Mouse (Mus musculus): ENCODE results near the gene Scn10a. TPM values are rescaled to one million over a fixed set of nuclear protein-coding genes. Genes with fewer than 3 reads are reported as not detected.

Scn10a gene
- total and polyA plus RNA-seq, 2 experiments from 2014 or later = 0.05 TPM; not detected in 1

DNA sequence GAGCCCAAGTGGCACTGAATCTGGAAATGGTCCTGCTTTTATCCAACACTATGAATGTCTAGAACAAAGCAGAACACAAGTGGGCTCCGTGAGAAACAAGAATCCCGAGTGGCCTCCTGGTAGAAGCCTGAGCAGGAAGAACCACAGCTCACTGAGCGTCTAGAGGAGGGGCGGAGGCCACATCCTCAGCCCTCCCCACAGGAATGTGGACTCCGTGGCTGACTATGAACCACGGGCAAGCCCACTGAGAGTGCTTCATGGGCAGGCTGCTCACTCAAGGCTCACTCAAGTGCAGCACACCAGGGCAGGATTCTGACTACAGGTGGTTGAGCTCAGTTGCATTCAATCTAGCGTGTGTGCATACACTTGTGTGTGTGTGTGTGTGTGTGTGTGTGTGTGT is 27.6 kb downstream of the Scn10a start:
- Histone ChIP-seq H3K4me3 (ENCODE audit: low read length) (no peak overlapping the region), H3K9ac (replicated peaks; ENCODE audit: low read length) (no peak overlapping the region), H3K9me3 (ENCODE audit: low read length) (no peaks in the 10 kb centered on the region), H3K36me3 (ENCODE audit: insufficient read depth, low read length) (no peaks in the 10 kb centered on the region), H3K27ac (no peak overlapping the region), H3K4me1 (ENCODE audit: insufficient read depth, low read length) (no peaks in the 10 kb centered on the region; the same call in 1 of the 2 replicates), H3K4me2 (ENCODE audit: low read depth, low read length) (no peak overlapping the region), H3K27me3 (ENCODE audit: insufficient read depth, low read length) (no peaks in the 10 kb centered on the region)
- no peak for ATAC-seq
- WGBS = 70% methylated on average over 7 of the region's 7 CpGs
- no peak for DNase-seq (ENCODE audit: low spot score)
- TF ChIP-seq CTCF (IDR thresholded peaks at IDR 0.05; ENCODE audit: low read depth) = no peak

DNA sequence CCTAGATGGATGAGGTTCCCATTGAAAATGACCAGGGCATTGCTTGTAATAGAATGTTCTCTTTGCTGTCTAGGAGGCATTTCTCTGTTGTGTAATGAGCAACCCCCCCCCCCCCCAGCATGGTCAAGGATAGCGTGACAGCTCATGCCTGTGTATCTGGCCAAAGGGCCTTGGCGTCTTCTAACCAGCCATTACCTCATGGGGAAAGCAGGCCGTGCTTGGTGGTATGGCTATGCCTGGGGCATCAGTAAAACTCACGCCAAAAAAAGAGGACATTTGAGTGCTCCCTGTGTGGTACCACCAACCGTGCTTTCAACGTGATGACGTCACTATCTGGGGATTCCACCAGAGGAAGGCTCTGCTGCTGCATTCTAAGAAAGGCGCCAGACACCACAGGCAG is 28.1 kb downstream of the Scn10a start:
- H3K4me2 ChIP-seq (ENCODE audit: low read depth, low read length) = no peak overlapping the region
- DNase-seq (ENCODE audit: low spot score) (no peak), ATAC-seq (no peak)
- H3K27me3 ChIP-seq (ENCODE audit: insufficient read depth, low read length) = no peaks in the 10 kb centered on the region
- no peaks in the 10 kb centered on the region for H3K9me3 ChIP-seq (ENCODE audit: low read length)
- TF ChIP-seq CTCF (IDR thresholded peaks at IDR 0.05; ENCODE audit: low read depth) = no peak
- H3K36me3 ChIP-seq (ENCODE audit: insufficient read depth, low read length) = no peaks in the 10 kb centered on the region
- WGBS = 68% methylated on average over 8 of the region's 8 CpGs
- H3K4me3 ChIP-seq (ENCODE audit: low read length) = no peak overlapping the region
- no peak overlapping the region for H3K9ac ChIP-seq (replicated peaks; ENCODE audit: low read length)
- no peak overlapping the region for H3K27ac ChIP-seq
- no peaks in the 10 kb centered on the region; the same call in 1 of the 2 replicates for H3K4me1 ChIP-seq (ENCODE audit: insufficient read depth, low read length)

DNA sequence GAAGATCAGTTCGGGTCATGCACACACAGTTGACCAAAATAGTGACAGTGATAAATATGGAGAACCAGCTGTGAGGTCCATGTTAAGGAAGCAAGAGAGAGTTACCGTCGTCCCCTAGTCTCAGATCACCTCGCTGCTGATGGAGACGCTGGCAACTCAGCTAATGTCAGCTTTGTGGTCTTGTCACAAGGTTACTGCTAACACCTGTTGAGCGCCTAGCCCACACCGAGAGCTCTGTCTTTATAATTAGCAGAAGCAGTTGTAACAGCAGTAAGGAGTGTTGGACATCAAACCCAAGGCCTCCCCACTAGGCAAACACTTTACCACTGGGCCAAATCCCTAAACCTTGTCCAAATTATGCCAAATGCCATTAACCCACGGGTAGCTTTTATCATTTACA is 31.2 kb downstream of the Scn10a start:
- Histone ChIP-seq H3K9me3 (ENCODE audit: low read length) (no peaks in the 10 kb centered on the region), H3K4me2 (ENCODE audit: low read depth, low read length) (no peak overlapping the region), H3K4me3 (ENCODE audit: low read length) (no peak overlapping the region), H3K36me3 (ENCODE audit: insufficient read depth, low read length) (no peaks in the 10 kb centered on the region), H3K27me3 (ENCODE audit: insufficient read depth, low read length) (no peaks in the 10 kb centered on the region), H3K9ac (replicated peaks; ENCODE audit: low read length) (no peak overlapping the region), H3K27ac (no peak overlapping the region), H3K4me1 (ENCODE audit: insufficient read depth, low read length) (no peaks in the 10 kb centered on the region; the same call in 1 of the 2 replicates)
- 71% methylated on average over 8 of the region's 8 CpGs for WGBS
- ATAC-seq (no peak), DNase-seq (ENCODE audit: low spot score) (no peak)
- no peak for TF ChIP-seq CTCF (IDR thresholded peaks at IDR 0.05; ENCODE audit: low read depth)

DNA sequence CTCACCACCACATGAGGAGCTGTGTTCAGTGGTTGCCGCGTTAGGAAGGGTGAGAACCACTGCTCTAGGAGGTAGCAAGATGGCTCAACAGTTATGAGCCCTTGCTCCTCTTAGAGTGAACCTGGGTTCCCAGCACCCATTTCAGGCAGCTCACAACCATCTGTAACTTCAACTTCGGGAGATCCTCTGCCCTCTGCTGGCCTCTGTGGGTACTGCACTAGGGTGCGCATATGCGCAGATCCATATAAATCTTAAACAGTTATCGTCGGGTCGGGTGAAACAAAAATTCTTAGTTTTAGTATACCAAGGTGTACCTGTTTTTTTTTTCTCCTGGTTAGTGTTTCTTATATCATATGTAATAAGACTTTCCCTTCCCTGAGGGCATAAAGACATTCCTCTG is 32.9 kb downstream of the Scn10a start:
- no peak overlapping the region for H3K4me3 ChIP-seq (ENCODE audit: low read length)
- H3K9ac ChIP-seq (replicated peaks; ENCODE audit: low read length) = no peak overlapping the region
- TF ChIP-seq CTCF (IDR thresholded peaks at IDR 0.05; ENCODE audit: low read depth) = peak; percentile 29
- no peaks in the 10 kb centered on the region for H3K27me3 ChIP-seq (ENCODE audit: insufficient read depth, low read length)
- no peak overlapping the region for H3K27ac ChIP-seq
- H3K36me3 ChIP-seq (ENCODE audit: insufficient read depth, low read length) = no peaks in the 10 kb centered on the region
- DNase-seq (ENCODE audit: low spot score) = no peak
- no peaks in the 10 kb centered on the region for H3K9me3 ChIP-seq (ENCODE audit: low read length)
- H3K4me1 ChIP-seq (ENCODE audit: insufficient read depth, low read length) = no peaks in the 10 kb centered on the region; the same call in 1 of the 2 replicates
- WGBS = 96% methylated on average over 8 of the region's 8 CpGs
- no peak overlapping the region for H3K4me2 ChIP-seq (ENCODE audit: low read depth, low read length)
- no peak for ATAC-seq

DNA sequence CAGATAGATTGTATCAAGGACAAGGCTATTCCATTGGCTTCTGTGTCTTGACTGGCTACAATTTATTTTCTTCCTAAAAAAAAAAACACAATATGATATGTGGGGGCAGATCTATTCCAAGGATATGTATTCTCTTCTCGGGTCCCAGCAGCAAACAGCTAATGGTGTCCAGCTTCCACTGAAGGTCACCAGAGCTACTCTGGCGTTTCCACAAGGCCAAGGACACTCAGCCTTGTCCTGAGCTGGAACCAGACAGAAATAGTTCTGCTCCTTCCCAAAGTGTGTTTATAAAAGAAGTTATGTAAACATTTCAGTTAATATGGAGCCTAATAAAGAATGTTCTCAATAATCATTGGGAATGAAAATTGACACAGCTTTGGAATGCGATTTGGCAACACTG is 38.2 kb downstream of the Scn10a start:
- no peaks in the 10 kb centered on the region for H3K4me1 ChIP-seq (ENCODE audit: insufficient read depth, low read length)
- no peak overlapping the region for H3K4me2 ChIP-seq (ENCODE audit: low read depth, low read length)
- TF ChIP-seq CTCF (IDR thresholded peaks at IDR 0.05; ENCODE audit: low read depth) = no peak
- H3K27ac ChIP-seq = no peak overlapping the region
- no peaks in the 10 kb centered on the region for H3K27me3 ChIP-seq (ENCODE audit: insufficient read depth, low read length)
- no peak for DNase-seq (ENCODE audit: low spot score)
- H3K36me3 ChIP-seq (ENCODE audit: insufficient read depth, low read length) = no peaks in the 10 kb centered on the region
- H3K9me3 ChIP-seq (ENCODE audit: low read length) = no peaks in the 10 kb centered on the region
- WGBS = 91% methylated on average over 3 of the region's 3 CpGs
- H3K4me3 ChIP-seq (ENCODE audit: low read length) = no peak overlapping the region
- H3K9ac ChIP-seq (replicated peaks; ENCODE audit: low read length) = no peak overlapping the region
- no peak for ATAC-seq

DNA sequence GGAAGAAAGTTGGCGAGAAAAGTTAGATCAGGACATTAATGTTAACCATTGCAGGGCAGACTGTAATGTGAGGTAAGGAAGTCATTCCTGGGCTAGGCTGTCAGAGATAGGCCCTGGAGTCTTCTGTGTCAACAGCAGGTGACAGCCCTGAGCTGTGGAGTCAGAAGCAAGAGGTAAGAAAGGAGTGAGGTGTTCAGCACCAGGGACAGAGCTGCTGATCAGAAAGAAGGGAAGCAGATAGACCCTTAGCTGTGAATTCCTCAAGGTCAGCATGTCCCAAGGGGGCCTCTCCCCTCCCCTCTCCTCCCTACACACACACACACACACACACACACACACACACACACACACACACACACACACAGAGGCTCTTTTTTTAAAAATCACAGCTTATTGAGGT is 55.0 kb downstream of the Scn10a start:
- H3K9ac ChIP-seq (replicated peaks; ENCODE audit: low read length) = no peak overlapping the region
- no peak for DNase-seq (ENCODE audit: low spot score)
- no peaks in the 10 kb centered on the region for H3K27me3 ChIP-seq (ENCODE audit: insufficient read depth, low read length)
- no peak overlapping the region for H3K27ac ChIP-seq
- H3K4me1 ChIP-seq (ENCODE audit: insufficient read depth, low read length) = no peaks in the 10 kb centered on the region; the same call in none of the 2 replicates
- TF ChIP-seq CTCF (IDR thresholded peaks at IDR 0.05; ENCODE audit: low read depth) = no peak
- H3K4me2 ChIP-seq (ENCODE audit: low read depth, low read length) = no peak overlapping the region
- 65% methylated on average over 1 of the region's 1 CpGs for WGBS
- no peak overlapping the region for H3K4me3 ChIP-seq (ENCODE audit: low read length)
- no peaks in the 10 kb centered on the region for H3K36me3 ChIP-seq (ENCODE audit: insufficient read depth, low read length)
- ATAC-seq = no peak
- no peaks in the 10 kb centered on the region for H3K9me3 ChIP-seq (ENCODE audit: low read length)

DNA sequence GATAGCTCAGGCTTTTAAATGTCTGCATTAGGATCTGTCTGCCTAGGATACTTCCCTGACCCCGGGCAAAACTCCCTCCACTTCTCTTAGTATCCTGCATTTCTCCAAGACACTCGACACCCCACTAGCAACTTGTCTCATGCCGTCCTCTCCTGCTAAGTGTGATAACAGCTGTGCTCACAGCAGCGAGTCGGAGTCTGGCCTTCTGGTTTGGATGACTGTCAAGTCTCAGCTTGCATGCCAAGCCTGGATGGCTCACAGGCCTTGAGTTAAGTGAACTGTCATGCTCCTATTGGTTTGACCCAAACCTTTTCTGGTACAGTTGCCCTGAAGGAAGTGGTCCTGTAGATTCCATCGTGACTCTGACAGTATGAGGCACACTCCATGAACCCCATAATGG is 63.0 kb downstream of the Scn10a start:
- ATAC-seq (no peak), DNase-seq (ENCODE audit: low spot score) (peak; percentile 72)
- Histone ChIP-seq H3K9me3 (ENCODE audit: low read length) (no peaks in the 10 kb centered on the region), H3K36me3 (ENCODE audit: insufficient read depth, low read length) (no peaks in the 10 kb centered on the region), H3K4me2 (ENCODE audit: low read depth, low read length) (no peak overlapping the region), H3K27ac (no peak overlapping the region), H3K9ac (replicated peaks; ENCODE audit: low read length) (no peak overlapping the region), H3K27me3 (ENCODE audit: insufficient read depth, low read length) (no peaks in the 10 kb centered on the region), H3K4me3 (ENCODE audit: low read length) (no peak overlapping the region), H3K4me1 (ENCODE audit: insufficient read depth, low read length) (no peaks in the 10 kb centered on the region; the same call in 1 of the 2 replicates)
- WGBS = 48% methylated on average over 6 of the region's 6 CpGs
- no peak for TF ChIP-seq CTCF (IDR thresholded peaks at IDR 0.05; ENCODE audit: low read depth)

All from hindbrain, postnatal 0 days (tissue).